Mouse (Mus musculus) stomach, embryonic 15.5 days (tissue): ENCODE results near the gene Rab29. TPM values are rescaled to one million over a fixed set of nuclear protein-coding genes. Genes with fewer than 3 reads are reported as not detected.
"Not testable (repeated sequence)": the region's sequence is repeated elsewhere in the genome, so short reads cannot be mapped to it uniquely, and the experiment has no call there.

Experiments
- ATAC-seq: fragments of 200-750 bp; cut with Nextera tagmentation; 2 replicates; pipeline ENCODE4 v1.8.0; 2017; ENCODE audit warnings: low read depth, moderate number of reproducible peaks, moderate TSS enrichment; ENCODE audit not compliant: insufficient read depth, low FRiP score
- H3K27ac ChIP-seq: fragments of 300-500 bp; sonication (generic); 2 replicates; pipeline ENCODE4 v1.5.1; 2015; ENCODE audit warnings: mild to moderate bottlenecking, inconsistent platforms
- H3K27me3 ChIP-seq: fragments of 300-500 bp; sonication (generic); replicated peaks from 2 replicates; pipeline ENCODE4 v1.6.1; 2015; ENCODE audit warnings: inconsistent platforms
- H3K36me3 ChIP-seq: fragments of 300-500 bp; sonication (generic); 2 replicates; pipeline ENCODE4 v1.6.1; 2015; ENCODE audit warnings: inconsistent platforms
- H3K4me1 ChIP-seq: fragments of 300-500 bp; sonication (generic); 2 replicates; pipeline ENCODE4 v1.6.1; 2015; ENCODE audit warnings: inconsistent platforms
- H3K4me2 ChIP-seq: fragments of 300-500 bp; sonication (generic); 2 replicates; pipeline ENCODE4 v1.6.1; 2015; ENCODE audit warnings: mild to moderate bottlenecking, inconsistent platforms
- H3K4me3 ChIP-seq: fragments of 300-500 bp; sonication (generic); replicated peaks from 2 replicates; pipeline ENCODE4 v1.5.1; 2015; ENCODE audit warnings: inconsistent platforms
- H3K9ac ChIP-seq: fragments of 300-500 bp; sonication (generic); 2 replicates; pipeline ENCODE4 v1.6.1; 2015; ENCODE audit warnings: inconsistent platforms
- H3K9me3 ChIP-seq: fragments of 300-500 bp; sonication (generic); 2 replicates; pipeline ENCODE4 v1.6.1; 2016; ENCODE audit warnings: inconsistent platforms
- WGBS: fragments of 180-500 bp; shearing (Covaris S2); methylation state at CpG from one replicate; pipeline ENCODE4 v1.1.7; 2015; 5-methylcytosine and 5-hydroxymethylcytosine counted together
- polyA plus RNA-seq: library from polyadenylated mRNA; unstranded; fragments of >200 nt; fragmentation: Nextera tagmentation; extraction: Ambion mirVana; gene quantifications from 2 replicates; pipeline ENCODE4 v1.2.1, GENCODE M21; 2015

Gene Rab29
- 25.0 and 26.5 TPM in 2 replicates for polyA plus RNA-seq

GRCm38 (mm10) chr1:131867093-131867945 lies at the start of gene Rab29:
Rab29 (plus strand) TSS chr1:131867224.
- Histone ChIP-seq H3K36me3 (no peaks in the 10 kb centered on the region), H3K9ac (peak within 1 kb of the TSS; percentile 14; the same call in 1 of the 2 replicates), H3K4me1 (no peaks in the 10 kb centered on the region), H3K27me3 (no peaks in the 10 kb centered on the region), H3K4me3 (peak within 1 kb of the TSS; percentile 62), H3K9me3 (no peaks in the 10 kb centered on the region), H3K27ac (no peak within 1 kb of the TSS), H3K4me2 (peak within 1 kb of the TSS; percentile 77)
- WGBS = under 1% methylated on average over 46 of the region's 46 CpGs
- peak; percentile 97 for ATAC-seq

GRCm38 (mm10) chr1:131820353-131820752 lies 46.7 kb upstream of the Rab29 start:
- 73% methylated on average over 9 of the region's 9 CpGs for WGBS
- not testable (repeated sequence) for H3K27ac ChIP-seq, H3K4me3 ChIP-seq, H3K27me3 ChIP-seq, H3K4me2 ChIP-seq, ATAC-seq, H3K36me3 ChIP-seq, H3K4me1 ChIP-seq, H3K9ac ChIP-seq, H3K9me3 ChIP-seq

DNA sequence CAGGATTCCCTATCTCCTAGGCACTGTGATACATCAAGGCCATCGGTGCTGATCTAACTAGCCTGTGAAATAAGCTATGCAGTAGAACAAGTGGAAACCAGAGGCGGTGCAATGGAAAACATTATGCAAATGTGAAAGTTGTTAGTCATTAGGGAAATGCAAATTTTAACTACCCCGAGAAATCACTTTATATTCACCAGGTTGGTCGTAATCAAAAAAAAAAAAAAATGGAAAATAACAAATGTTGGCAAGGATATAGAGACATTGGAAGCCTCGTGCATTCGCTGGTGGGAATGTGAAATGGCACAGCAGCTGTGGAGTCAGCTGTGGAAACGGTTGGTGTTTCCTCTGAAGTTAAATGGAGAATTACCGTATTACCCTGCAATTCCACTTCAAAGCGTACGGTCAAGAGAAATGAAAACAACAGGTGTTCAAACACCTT lies 46.1 kb upstream of the Rab29 start:
- ATAC-seq = no peak; the same call in 1 of the 2 replicates
- H3K27ac ChIP-seq = no peak overlapping the region
- no peaks in the 10 kb centered on the region for H3K36me3 ChIP-seq
- no peaks in the 10 kb centered on the region for H3K27me3 ChIP-seq
- H3K9me3 ChIP-seq = no peaks in the 10 kb centered on the region
- no peak overlapping the region for H3K4me3 ChIP-seq
- H3K9ac ChIP-seq = no peak overlapping the region
- no peaks in the 10 kb centered on the region for H3K4me1 ChIP-seq
- H3K4me2 ChIP-seq = no peak overlapping the region
- WGBS = 76% methylated on average over 10 of the region's 10 CpGs

- Histone ChIP-seq H3K27me3 (no peaks in the 10 kb centered on the region), H3K4me3 (no peak overlapping the region), H3K4me1 (no peaks in the 10 kb centered on the region), H3K4me2 (no peak overlapping the region), H3K27ac (no peak overlapping the region), H3K9me3 (no peaks in the 10 kb centered on the region), H3K36me3 (no peaks in the 10 kb centered on the region), H3K9ac (no peak overlapping the region)
- ATAC-seq = no peak
- 79% methylated on average over 8 of the region's 8 CpGs for WGBS
These were observed 44.7 kb upstream of the Rab29 start for GRCm38 (mm10) chr1:131822292-131822691.

DNA sequence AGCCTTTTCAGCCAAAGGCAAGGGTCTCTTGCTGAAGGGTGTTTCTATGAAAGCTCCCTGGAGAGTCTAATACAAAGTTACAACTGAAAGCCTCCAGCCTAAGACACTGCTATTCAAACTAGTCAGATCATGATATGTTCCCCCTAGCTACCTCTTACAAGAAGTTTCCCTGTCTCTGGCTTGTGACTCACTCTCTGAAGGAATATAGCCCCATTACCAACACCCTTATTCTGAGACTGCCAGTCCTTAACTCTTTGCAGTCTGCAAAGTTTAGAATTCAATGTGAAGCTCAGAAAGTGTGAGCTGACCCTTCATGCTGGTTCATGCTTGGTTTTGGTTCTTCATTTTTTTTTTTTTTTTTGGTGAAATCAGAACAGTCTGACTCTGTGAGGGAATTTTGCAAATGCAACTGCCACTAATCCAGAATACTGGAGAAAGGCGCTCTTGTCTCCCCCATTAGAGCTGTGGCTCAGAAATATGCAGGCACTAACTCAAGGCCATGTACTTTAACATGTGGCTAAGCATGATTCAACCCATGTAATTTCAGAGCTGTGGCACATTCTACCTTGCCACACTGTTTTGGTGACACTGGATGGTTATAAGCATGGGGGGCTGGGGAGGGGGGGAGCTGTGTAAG lies 44.0 kb upstream of the Rab29 start:
- H3K9ac ChIP-seq = no peak overlapping the region
- no peak overlapping the region for H3K4me3 ChIP-seq
- no peaks in the 10 kb centered on the region for H3K27me3 ChIP-seq
- no peaks in the 10 kb centered on the region for H3K4me1 ChIP-seq
- 79% methylated on average over 1 of the region's 1 CpGs for WGBS
- no peaks in the 10 kb centered on the region for H3K36me3 ChIP-seq
- no peak for ATAC-seq
- H3K4me2 ChIP-seq = no peak overlapping the region
- no peak overlapping the region for H3K27ac ChIP-seq
- no peaks in the 10 kb centered on the region for H3K9me3 ChIP-seq

- no peak overlapping the region for H3K4me2 ChIP-seq
- 46% methylated on average over 5 of the region's 5 CpGs for WGBS
- H3K4me3 ChIP-seq = no peak overlapping the region
- H3K4me1 ChIP-seq = no peaks in the 10 kb centered on the region
- H3K27me3 ChIP-seq = no peaks in the 10 kb centered on the region
- ATAC-seq = no peak
- no peaks in the 10 kb centered on the region for H3K36me3 ChIP-seq
- H3K9ac ChIP-seq = no peak overlapping the region
- no peaks in the 10 kb centered on the region for H3K9me3 ChIP-seq
- no peak overlapping the region for H3K27ac ChIP-seq
These were observed 43.5 kb upstream of the Rab29 start for GRCm38 (mm10) chr1:131823563-131823962.

DNA sequence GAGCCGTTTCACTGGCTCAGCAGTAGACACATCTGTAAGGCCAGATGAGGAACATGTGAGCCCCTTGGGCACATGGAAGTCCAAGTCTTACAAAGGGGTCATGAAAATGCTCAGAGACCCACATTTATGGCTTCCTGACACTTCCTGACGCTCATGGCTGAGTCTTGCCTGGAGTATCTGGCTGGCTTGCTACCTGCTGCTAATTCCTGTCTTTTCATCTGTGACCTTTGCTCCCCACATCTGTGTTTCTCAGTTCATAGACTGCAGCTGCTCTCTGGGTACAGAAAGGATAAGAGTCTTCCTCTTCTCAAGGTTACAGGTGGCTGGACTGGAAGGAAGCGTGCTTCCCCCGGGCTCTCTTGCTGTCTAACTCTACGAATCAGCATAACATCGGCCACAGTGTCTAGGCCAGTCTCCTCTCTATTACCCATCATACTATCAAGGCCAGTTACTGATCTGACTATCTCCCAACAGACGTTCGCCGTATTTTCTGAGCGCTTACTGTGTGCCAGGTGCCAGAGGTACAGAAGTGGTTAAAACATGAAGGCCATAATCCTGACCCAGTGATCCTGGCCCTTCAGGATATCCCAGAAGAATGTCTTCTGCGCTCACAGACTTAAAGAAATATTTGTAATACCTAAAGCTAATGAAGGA lies 42.4 kb upstream of the Rab29 start:
- H3K27ac ChIP-seq = no peak overlapping the region

DNA sequence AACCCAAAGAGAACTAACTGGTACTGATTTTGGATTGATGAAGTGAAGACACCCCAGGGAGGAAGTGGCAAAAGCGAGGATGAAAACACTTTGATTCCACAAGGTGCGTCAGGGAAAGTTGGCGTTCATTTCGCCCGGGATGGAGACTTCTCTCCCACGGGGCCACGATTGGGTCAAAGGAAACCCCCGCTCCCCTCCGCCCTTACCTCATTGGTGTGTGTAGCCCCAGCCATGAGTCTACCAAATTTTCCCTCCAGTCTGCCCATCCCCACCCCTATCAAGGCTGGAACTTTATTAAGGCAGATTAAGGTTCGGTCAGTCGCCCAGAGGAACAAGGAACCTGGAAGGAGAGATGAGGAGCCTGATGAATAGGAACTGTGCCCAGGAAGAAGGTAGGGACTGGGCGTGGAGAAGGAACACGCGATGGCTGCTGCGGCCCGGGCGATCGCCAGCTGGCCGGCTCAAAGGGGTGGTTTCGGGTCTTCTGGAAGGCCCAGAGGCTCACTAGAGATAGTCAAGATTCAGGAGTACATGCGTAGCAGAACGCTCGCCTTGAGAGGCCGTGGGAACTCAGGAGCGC lies 39.7 kb upstream of the Rab29 start, which contains the start of gene Slc41a1:
Slc41a1 (plus strand) TSS at position 287 of the 580 bp plus-strand sequence.
- peak within 1 kb of the TSS; percentile 79 for H3K9ac ChIP-seq
- peaks cover 4% of the 10 kb centered on the region; the same call in 1 of the 2 replicates for H3K4me1 ChIP-seq
- H3K4me3 ChIP-seq = peak within 1 kb of the TSS; percentile 87
- H3K4me2 ChIP-seq = peak within 1 kb of the TSS; percentile 67
- peak; percentile 37 for ATAC-seq
- WGBS = 2% methylated on average over 25 of the region's 25 CpGs
- H3K36me3 ChIP-seq = no peaks in the 10 kb centered on the region
- no peaks in the 10 kb centered on the region for H3K9me3 ChIP-seq
- H3K27me3 ChIP-seq = no peaks in the 10 kb centered on the region
- peak within 1 kb of the TSS; percentile 72 for H3K27ac ChIP-seq

More for the DNA sequence above, 42.4 kb upstream of the Rab29 start:
- H3K9me3 ChIP-seq = no peaks in the 10 kb centered on the region
- WGBS = 80% methylated on average over 11 of the region's 11 CpGs
- H3K4me3 ChIP-seq = no peak overlapping the region
- no peak overlapping the region for H3K9ac ChIP-seq
- H3K4me1 ChIP-seq = peaks cover 4% of the 10 kb centered on the region; the same call in 1 of the 2 replicates
- no peak overlapping the region for H3K4me2 ChIP-seq
- no peaks in the 10 kb centered on the region for H3K36me3 ChIP-seq
- H3K27me3 ChIP-seq = no peaks in the 10 kb centered on the region
- ATAC-seq = no peak

DNA sequence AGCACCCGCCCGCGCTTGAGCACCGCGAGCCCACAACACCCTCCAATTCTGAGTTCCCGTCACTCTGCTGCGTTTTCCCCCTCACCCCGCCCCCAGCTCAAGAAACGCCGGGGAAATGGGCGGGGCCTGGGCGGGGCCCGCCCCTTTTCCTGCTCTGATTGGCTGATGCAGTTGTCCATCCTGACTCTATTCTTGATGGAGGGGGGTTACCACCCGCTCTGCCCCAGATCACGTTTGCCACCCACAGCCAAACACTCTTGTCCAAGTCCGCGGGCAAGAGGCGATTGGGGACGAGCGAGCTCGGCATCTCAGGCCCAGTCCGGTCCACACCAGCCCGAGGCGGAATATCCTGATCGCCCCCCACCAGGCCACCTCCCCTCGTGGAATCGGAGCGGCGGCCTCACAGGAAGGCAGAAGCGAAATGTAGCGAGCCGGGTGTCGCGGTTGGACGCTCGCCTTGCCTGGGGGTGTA lies 39.2 kb upstream of the Rab29 start:
- peak; percentile 93 for ATAC-seq
- no peaks in the 10 kb centered on the region for H3K36me3 ChIP-seq
- peak overlapping the region; percentile 79 for H3K9ac ChIP-seq
- WGBS = 0% methylated on average over 36 of the region's 36 CpGs
- peak overlapping the region; percentile 72 for H3K27ac ChIP-seq
- H3K4me3 ChIP-seq = peak overlapping the region; percentile 87
- H3K27me3 ChIP-seq = no peaks in the 10 kb centered on the region
- peaks cover 4% of the 10 kb centered on the region; the same call in 1 of the 2 replicates for H3K4me1 ChIP-seq
- H3K9me3 ChIP-seq = no peaks in the 10 kb centered on the region
- H3K4me2 ChIP-seq = peak overlapping the region; percentile 67

DNA sequence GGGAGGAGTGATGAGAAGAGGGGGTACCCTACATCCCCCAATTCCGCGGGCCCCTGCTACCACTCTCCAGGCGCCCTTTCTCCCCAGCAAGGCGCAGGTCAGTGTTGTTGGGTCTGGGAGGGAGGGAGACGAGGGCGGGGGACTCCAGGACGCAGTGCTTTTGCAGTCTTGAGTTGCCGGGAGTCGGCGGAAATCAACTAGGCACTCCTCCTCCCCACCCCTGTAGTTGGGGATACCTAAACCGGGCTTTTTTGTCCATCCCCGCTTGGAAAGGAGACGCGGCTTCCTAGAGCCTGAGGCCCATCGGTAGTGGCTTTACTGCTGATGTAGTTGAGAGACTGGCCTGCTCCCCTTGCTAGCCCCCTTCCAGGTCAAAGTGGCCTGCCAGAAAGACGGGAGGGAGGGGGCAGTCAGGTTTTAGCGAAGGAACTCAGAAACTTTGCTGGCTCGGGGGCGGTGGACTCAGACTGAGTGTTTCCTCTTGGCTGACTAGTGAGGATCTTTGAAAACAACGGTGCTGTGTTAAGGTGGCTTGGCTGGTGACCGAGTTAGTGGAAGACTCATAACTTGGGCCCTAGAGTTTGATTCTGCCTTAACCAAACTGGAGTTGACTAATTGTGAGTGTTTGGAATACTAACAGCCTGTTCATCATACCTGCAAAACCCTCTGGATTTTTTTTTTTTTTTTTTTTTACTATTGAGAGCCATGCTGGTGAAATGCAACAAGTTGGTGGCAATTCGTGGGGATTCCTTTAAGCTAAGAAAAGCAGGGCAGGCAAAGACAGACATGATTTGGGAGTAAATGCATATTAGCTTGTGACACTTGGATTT lies 38.5 kb upstream of the Rab29 start:
- no peaks in the 10 kb centered on the region for H3K36me3 ChIP-seq
- WGBS = 1% methylated on average over 21 of the region's 22 CpGs
- H3K9ac ChIP-seq = peak overlapping the region; percentile 79
- peak overlapping the region; percentile 87 for H3K4me3 ChIP-seq
- no peaks in the 10 kb centered on the region for H3K9me3 ChIP-seq
- peak overlapping the region; percentile 67 for H3K4me2 ChIP-seq
- peak overlapping the region; percentile 71 for H3K27ac ChIP-seq
- H3K27me3 ChIP-seq = no peaks in the 10 kb centered on the region
- peaks cover 4% of the 10 kb centered on the region; the same call in 1 of the 2 replicates for H3K4me1 ChIP-seq
- ATAC-seq = peak; percentile 53

- 39% methylated on average over 5 of the region's 5 CpGs for WGBS
- Histone ChIP-seq H3K9ac (no peak overlapping the region), H3K27me3 (no peaks in the 10 kb centered on the region)
These were observed 37.7 kb upstream of the Rab29 start for GRCm38 (mm10) chr1:131829279-131829678.

More at GRCm38 (mm10) chr1:131829279-131829678, 37.7 kb upstream of the Rab29 start:
- H3K4me3 ChIP-seq = peak overlapping the region; percentile 87
- H3K4me1 ChIP-seq = peaks cover 4% of the 10 kb centered on the region; the same call in 1 of the 2 replicates
- peak overlapping the region; percentile 67 for H3K4me2 ChIP-seq
- no peaks in the 10 kb centered on the region for H3K9me3 ChIP-seq
- H3K27ac ChIP-seq = no peak overlapping the region
- ATAC-seq = no peak
- no peaks in the 10 kb centered on the region for H3K36me3 ChIP-seq
